Mouse (Mus musculus): ENCODE measurements around the gene Gm49510.

DNA sequence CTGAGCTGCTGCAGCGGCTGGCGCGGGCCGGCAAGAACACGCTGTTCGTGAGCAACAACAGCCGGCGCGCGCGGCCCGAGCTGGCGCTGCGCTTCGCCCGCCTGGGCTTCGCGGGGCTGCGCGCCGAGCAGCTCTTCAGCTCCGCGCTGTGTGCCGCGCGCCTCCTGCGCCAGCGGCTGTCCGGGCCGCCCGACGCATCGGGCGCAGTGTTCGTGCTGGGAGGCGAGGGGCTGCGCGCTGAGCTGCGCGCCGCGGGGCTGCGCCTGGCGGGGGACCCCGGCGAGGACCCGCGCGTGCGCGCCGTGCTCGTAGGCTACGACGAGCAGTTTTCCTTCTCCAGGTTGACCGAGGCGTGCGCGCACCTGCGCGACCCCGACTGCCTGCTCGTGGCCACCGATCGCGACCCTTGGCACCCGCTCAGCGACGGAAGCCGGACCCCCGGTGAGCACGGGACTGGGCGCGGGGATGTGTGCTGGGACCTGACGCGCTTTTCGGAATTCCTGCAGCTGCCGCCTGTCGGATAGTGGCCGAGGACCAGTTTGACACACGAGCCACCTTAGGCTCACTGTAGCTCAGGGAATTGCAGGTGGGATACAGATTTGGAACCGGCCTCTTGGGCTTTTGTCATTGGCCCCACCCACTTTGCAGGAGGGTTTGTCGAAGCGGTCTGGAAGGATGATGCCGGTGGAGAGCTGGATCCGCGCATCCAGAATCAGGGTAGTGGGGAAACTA is 14.8 kb downstream of the Gm49510 start:
- TF ChIP-seq POLR2A (IDR thresholded peaks at IDR 0.05; ENCODE audit: low read depth, low read length) (no peak), CTCF (IDR thresholded peaks at IDR 0.05; ENCODE audit: extremely low read depth, insufficient read length, insufficient replicate concordance, low read depth, low read length) (no peak)

Data from small intestine, adult 2 months (tissue).